Mouse (Mus musculus) hindbrain, embryonic 10.5 days (tissue): ENCODE measurements at regions not wholly inside any gene's neighbourhood (a gene's known extent, or its start where the extent isn't known, plus 50 kb on each side); places are given as distances from the start of the nearest gene placed in this dataset.

Experiments used
- DNase-seq: peaks from one replicate; pipeline ENCODE4 v3.0.0-alpha.2; 2017; ENCODE audit warnings: low spot score
- H3K27ac ChIP-seq: fragments of 300-500 bp; sonication (generic); 2 replicates; pipeline ENCODE4 v1.5.1; 2016; ENCODE audit warnings: mild to moderate bottlenecking, moderate library complexity
- H3K27me3 ChIP-seq: fragments of 300-500 bp; sonication (generic); 2 replicates; pipeline ENCODE4 v1.6.1; 2016; ENCODE audit warnings: mild to moderate bottlenecking; ENCODE audit not compliant: poor library complexity, insufficient read depth, severe bottlenecking
- H3K36me3 ChIP-seq: fragments of 300-500 bp; sonication (generic); 2 replicates; pipeline ENCODE4 v1.6.1; 2016; ENCODE audit warnings: mild to moderate bottlenecking, moderate library complexity
- H3K4me1 ChIP-seq: fragments of 300-500 bp; sonication (generic); replicated peaks from 2 replicates; pipeline ENCODE4 v1.6.1; 2016; ENCODE audit warnings: mild to moderate bottlenecking
- H3K4me3 ChIP-seq: fragments of 300-500 bp; sonication (generic); 2 replicates; pipeline ENCODE4 v1.5.1; 2016; ENCODE audit warnings: mild to moderate bottlenecking, moderate library complexity
- H3K9me3 ChIP-seq: fragments of 300-500 bp; sonication (generic); 2 replicates; pipeline ENCODE4 v1.6.1; 2016; ENCODE audit warnings: mild to moderate bottlenecking, moderate library complexity
- WGBS: fragments of 180-500 bp; shearing (Covaris S2); methylation state at CpG from one replicate; pipeline ENCODE4 v1.1.7; 2016; 5-methylcytosine and 5-hydroxymethylcytosine counted together

- DNase-seq, result no peak
- Histone ChIP-seq H3K27ac (no peak overlapping the region), H3K4me3 (no peak overlapping the region), H3K4me1 (no peaks in the 10 kb centered on the region), H3K9me3 (no peaks in the 10 kb centered on the region), H3K27me3 (no peaks in the 10 kb centered on the region), H3K36me3 (no peaks in the 10 kb centered on the region)
- WGBS, result 47% methylated on average over 4 of the region's 4 CpGs
These were observed 1111.7 kb upstream of the Flrt2 start for GRCm38 (mm10) chr12:94580345-94580744.

DNA sequence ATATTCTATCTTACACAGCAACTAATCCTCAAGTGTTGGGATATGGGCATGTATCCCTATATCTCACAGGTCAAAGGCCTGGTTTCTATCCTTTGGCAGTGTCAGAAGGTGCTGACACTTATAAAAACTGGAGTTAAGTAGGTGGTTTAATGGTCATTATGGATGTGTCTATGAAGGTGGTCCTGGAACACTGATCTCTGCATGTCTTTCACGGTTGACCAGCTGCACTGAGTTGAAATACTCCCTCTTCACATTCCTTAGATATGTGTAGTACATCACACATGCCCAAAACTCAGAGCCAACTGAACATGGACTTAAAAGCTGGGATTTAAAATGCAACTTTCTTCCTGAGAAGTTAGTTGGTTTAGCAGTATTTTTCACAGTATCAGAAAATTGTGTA is 1107.7 kb upstream of the Flrt2 start:
- Histone ChIP-seq H3K4me1 (no peaks in the 10 kb centered on the region), H3K4me3 (no peak overlapping the region), H3K27me3 (no peaks in the 10 kb centered on the region), H3K27ac (no peak overlapping the region), H3K9me3 (no peaks in the 10 kb centered on the region), H3K36me3 (no peaks in the 10 kb centered on the region)
- WGBS, result 78% methylated on average over 1 of the region's 1 CpGs
- DNase-seq, result no peak

- H3K4me3 ChIP-seq, result no peak overlapping the region
- no peaks in the 10 kb centered on the region for H3K36me3 ChIP-seq
- no peak for DNase-seq
- H3K27ac ChIP-seq, result no peak overlapping the region
- 82% methylated on average over 4 of the region's 4 CpGs for WGBS
- no peaks in the 10 kb centered on the region for H3K9me3 ChIP-seq
- H3K27me3 ChIP-seq, result no peaks in the 10 kb centered on the region
- no peaks in the 10 kb centered on the region for H3K4me1 ChIP-seq
These were observed 1105.0 kb upstream of the Flrt2 start for GRCm38 (mm10) chr12:94587031-94587430.

DNA sequence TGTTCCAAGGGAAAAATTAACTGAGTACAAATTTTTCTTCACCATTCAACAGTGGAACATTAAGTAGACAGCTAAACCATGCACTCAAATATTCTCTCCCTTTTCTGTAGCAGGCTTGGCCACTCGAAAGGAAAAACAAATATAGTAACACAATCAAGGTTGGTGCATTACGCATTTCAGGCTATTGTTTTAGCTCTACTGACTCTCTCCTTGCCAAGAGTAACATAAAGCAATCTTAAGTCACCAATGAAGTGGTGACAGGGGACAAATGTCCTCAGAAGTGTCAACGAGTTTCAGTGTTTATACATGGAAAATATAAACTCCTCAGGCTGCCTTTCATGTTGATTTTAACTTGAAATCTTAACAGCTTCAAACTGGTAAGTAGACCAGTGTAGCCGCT is 1103.4 kb upstream of the Flrt2 start:
- 76% methylated on average over 4 of the region's 4 CpGs for WGBS
- no peak overlapping the region for H3K27ac ChIP-seq
- H3K4me3 ChIP-seq, result no peak overlapping the region
- H3K9me3 ChIP-seq, result no peaks in the 10 kb centered on the region
- H3K27me3 ChIP-seq, result no peaks in the 10 kb centered on the region
- DNase-seq, result no peak
- H3K4me1 ChIP-seq, result no peaks in the 10 kb centered on the region
- H3K36me3 ChIP-seq, result no peaks in the 10 kb centered on the region

GRCm38 (mm10) chr12:94589033-94589432 is 1103.0 kb upstream of the Flrt2 start:
- H3K27ac ChIP-seq, result no peak overlapping the region
- H3K4me1 ChIP-seq, result no peaks in the 10 kb centered on the region
- no peaks in the 10 kb centered on the region for H3K36me3 ChIP-seq
- H3K4me3 ChIP-seq, result no peak overlapping the region
- DNase-seq, result no peak
- 88% methylated on average over 4 of the region's 4 CpGs for WGBS
- H3K9me3 ChIP-seq, result no peaks in the 10 kb centered on the region
- no peaks in the 10 kb centered on the region for H3K27me3 ChIP-seq

GRCm38 (mm10) chr12:94605566-94605965 is 1086.5 kb upstream of the Flrt2 start:
- H3K27ac ChIP-seq, result no peak overlapping the region
- H3K36me3 ChIP-seq, result no peaks in the 10 kb centered on the region
- H3K4me3 ChIP-seq, result no peak overlapping the region
- WGBS, result 88% methylated on average over 1 of the region's 1 CpGs
- no peak for DNase-seq
- no peaks in the 10 kb centered on the region for H3K4me1 ChIP-seq
- H3K9me3 ChIP-seq, result no peaks in the 10 kb centered on the region
- no peaks in the 10 kb centered on the region for H3K27me3 ChIP-seq

DNA sequence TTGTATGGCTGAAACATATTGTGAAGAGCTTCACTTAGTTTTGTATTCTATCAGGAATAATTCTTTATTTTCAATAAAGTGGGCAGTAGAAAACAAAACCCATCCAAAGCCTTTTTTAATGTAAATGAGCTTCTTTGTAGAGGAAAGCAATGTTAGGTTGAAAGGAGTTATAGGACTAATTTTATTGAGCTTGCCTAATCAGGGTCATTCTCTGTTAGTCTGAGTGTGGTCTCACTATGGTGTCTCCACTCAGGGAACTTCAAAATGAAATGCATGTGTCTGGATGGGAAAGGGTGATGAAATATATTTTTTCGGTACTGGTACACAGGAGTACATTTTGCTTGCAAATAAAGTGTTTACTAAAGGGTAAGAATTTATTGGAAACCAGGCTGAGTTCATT is 1055.5 kb upstream of the Flrt2 start:
- Histone ChIP-seq H3K27me3 (no peaks in the 10 kb centered on the region), H3K4me1 (peaks cover 5% of the 10 kb centered on the region; the same call in 1 of the 2 replicates), H3K27ac (no peak overlapping the region), H3K36me3 (no peaks in the 10 kb centered on the region), H3K9me3 (no peaks in the 10 kb centered on the region), H3K4me3 (no peak overlapping the region)
- DNase-seq, result no peak
- WGBS, result 78% methylated on average over 1 of the region's 1 CpGs

DNA sequence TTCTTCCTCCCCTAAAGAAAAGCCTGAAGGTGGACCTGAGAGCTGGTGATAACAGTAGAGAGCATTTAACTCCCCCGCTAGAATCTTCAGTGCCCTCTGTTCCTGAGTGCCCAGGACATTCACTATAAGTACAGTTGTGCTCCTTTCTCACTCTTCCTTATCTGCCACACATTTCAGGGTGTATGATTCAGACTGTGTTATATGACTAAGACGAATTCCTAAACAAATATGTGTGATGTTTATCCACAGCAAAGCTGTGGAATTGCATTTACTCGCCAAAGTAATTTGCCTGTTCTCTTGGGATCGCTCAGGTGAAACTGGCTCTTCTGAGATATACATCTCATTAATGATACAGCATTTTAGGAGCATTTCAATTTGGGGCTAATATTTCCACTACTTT is 1051.9 kb upstream of the Flrt2 start:
- no peak for DNase-seq
- Histone ChIP-seq H3K27ac (no peak overlapping the region), H3K9me3 (no peaks in the 10 kb centered on the region), H3K4me3 (no peak overlapping the region), H3K4me1 (peaks cover 5% of the 10 kb centered on the region; the same call in 1 of the 2 replicates), H3K36me3 (no peaks in the 10 kb centered on the region), H3K27me3 (no peaks in the 10 kb centered on the region)
- 85% methylated on average over 4 of the region's 4 CpGs for WGBS

- Histone ChIP-seq H3K4me3 (no peak overlapping the region), H3K9me3 (no peaks in the 10 kb centered on the region), H3K27me3 (no peaks in the 10 kb centered on the region), H3K27ac (no peak overlapping the region), H3K4me1 (no peaks in the 10 kb centered on the region), H3K36me3 (no peaks in the 10 kb centered on the region)
- DNase-seq, result no peak
- 68% methylated on average over 2 of the region's 2 CpGs for WGBS
These were observed 1046.7 kb upstream of the Flrt2 start for GRCm38 (mm10) chr12:94645302-94645701.

- H3K36me3 ChIP-seq, result no peaks in the 10 kb centered on the region
- no peak for DNase-seq
- H3K27me3 ChIP-seq, result no peaks in the 10 kb centered on the region
- no peaks in the 10 kb centered on the region for H3K9me3 ChIP-seq
- 91% methylated on average over 1 of the region's 1 CpGs for WGBS
- no peak overlapping the region for H3K27ac ChIP-seq
- no peaks in the 10 kb centered on the region for H3K4me1 ChIP-seq
- no peak overlapping the region for H3K4me3 ChIP-seq
These were observed 1022.0 kb upstream of the Flrt2 start for GRCm38 (mm10) chr12:94670035-94670434.

DNA sequence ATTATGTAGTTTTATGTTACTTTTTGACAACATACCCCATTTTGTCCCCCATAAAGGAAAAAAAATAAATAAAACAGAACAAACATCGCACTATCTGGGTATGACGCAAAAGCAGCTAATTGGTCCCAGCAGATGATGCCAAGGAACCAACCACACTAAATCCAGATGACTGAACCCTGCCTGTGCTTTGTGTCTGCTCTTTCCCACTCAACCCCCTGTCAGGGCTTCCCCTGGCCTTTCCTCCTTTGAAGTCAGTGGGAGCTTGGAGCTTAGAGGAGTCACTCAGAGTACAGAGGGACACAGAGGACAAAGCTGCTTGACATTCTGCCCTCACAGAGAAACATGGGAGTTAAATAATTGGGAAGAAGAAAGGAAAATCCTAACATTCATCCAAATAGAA is 1017.1 kb upstream of the Flrt2 start:
- Histone ChIP-seq H3K9me3 (no peaks in the 10 kb centered on the region), H3K4me3 (no peak overlapping the region), H3K36me3 (no peaks in the 10 kb centered on the region), H3K4me1 (no peaks in the 10 kb centered on the region), H3K27me3 (no peaks in the 10 kb centered on the region), H3K27ac (no peak overlapping the region)
- peak; percentile 30 for DNase-seq
- WGBS, result 57% methylated on average over 2 of the region's 2 CpGs

GRCm38 (mm10) chr12:94691341-94692029 is 1000.5 kb upstream of the Flrt2 start:
- H3K9me3 ChIP-seq, result no peaks in the 10 kb centered on the region
- 91% methylated on average over 2 of the region's 2 CpGs for WGBS
- DNase-seq, result no peak
- no peaks in the 10 kb centered on the region for H3K4me1 ChIP-seq
- no peaks in the 10 kb centered on the region for H3K36me3 ChIP-seq
- no peaks in the 10 kb centered on the region for H3K27me3 ChIP-seq
- no peak overlapping the region for H3K27ac ChIP-seq
- H3K4me3 ChIP-seq, result no peak overlapping the region

DNA sequence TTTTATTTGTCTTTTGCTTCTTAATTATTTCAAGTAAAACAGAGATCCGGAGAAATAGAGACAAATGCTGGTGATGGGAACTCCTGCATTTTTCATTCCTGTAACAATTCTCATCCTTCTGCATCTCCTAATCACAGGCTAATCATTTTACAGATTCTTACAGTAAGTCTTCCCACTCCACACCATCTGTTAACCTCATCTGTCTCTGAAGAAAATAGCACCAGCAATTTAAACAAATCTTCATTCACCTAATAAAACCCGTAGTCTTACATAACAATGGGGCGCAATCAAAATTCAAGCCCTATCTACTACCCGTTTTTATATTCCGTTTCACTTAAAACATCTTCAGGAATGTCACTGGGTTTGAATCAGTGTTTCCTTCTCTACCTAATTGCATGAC is 960.6 kb upstream of the Flrt2 start:
- Histone ChIP-seq H3K27ac (no peak overlapping the region), H3K4me1 (0 out of 2 replicates have a peak, but pooled peaks cover 5% of the 10 kb centered on the region), H3K36me3 (no peaks in the 10 kb centered on the region), H3K9me3 (no peaks in the 10 kb centered on the region), H3K4me3 (no peak overlapping the region), H3K27me3 (no peaks in the 10 kb centered on the region)
- WGBS, result 89% methylated on average over 5 of the region's 5 CpGs
- no peak for DNase-seq

GRCm38 (mm10) chr12:94733179-94733578 is 958.8 kb upstream of the Flrt2 start:
- Histone ChIP-seq H3K36me3 (no peaks in the 10 kb centered on the region), H3K27ac (no peak overlapping the region), H3K4me1 (0 out of 2 replicates have a peak, but pooled peaks cover 5% of the 10 kb centered on the region), H3K27me3 (no peaks in the 10 kb centered on the region), H3K9me3 (no peaks in the 10 kb centered on the region), H3K4me3 (no peak overlapping the region)
- WGBS, result 67% methylated on average over 4 of the region's 4 CpGs
- no peak for DNase-seq
